Mouse (Mus musculus): ENCODE results near the gene Sec31a. TPM values are rescaled to one million over a fixed set of nuclear protein-coding genes. Genes with fewer than 3 reads are reported as not detected.

The Sec31a gene
- total RNA-seq, 2 experiments from 2014 or later, result 101 to 103 TPM

Other genes with a start within 250 kb of the Sec31a start
- gene Lin54, start 84.4 kb upstream of the Sec31a start, total RNA-seq (2021), result 10 to 100 TPM; 14.0 to 17.9 TPM
- gene Cops4, start 102.1 kb upstream of the Sec31a start, total RNA-seq (2021), result 10 to 100 TPM; 75.5 to 77.9 TPM
- gene Plac8, start 156.0 kb upstream of the Sec31a start, total RNA-seq (2021), result not detected